ENCODE assay signal across 8 mouse cellular contexts in genomic region chr16:74412471-74413291, GRCm38 (mm10). TPM values are rescaled to one million over a fixed set of nuclear protein-coding genes. Genes with fewer than 3 reads are reported as not detected.
DNase-seq lines count a peak whose midpoint lies in the region; ATAC-seq lines count a peak whose summit lies in the region.
"Had no signal": no experiment of that assay in that cellular context is flagged by ENCODE, and none has a peak within 500 bp of the region (broad histone marks: within the 10 kb centered on the region; RNA-seq: fewer than 3 reads in every experiment).

No protein-coding gene starts in this region.

- H3K9me3 ChIP-seq in embryonic facial prominence, embryonic 14.5 days (ENCODE audit: control insufficient read depth, low read length), result no peaks in the 10 kb centered on the region
- H3K9me3 ChIP-seq in heart, embryonic 15.5 days (replicated peaks), result no peaks in the 10 kb centered on the region
- no peaks in the 10 kb centered on the region for H3K9me3 ChIP-seq in liver, embryonic 12.5 days (replicated peaks)
- H3K9me3 ChIP-seq in neural tube, embryonic 13.5 days, result no peaks in the 10 kb centered on the region

- ATAC-seq in embryonic facial prominence, embryonic 14.5 days (ENCODE audit: low read depth), result peak; percentile 31
- ATAC-seq in heart, embryonic 15.5 days (replicated peaks; ENCODE audit: insufficient number of reproducible peaks, insufficient read depth, low FRiP score, low read depth), result no peak; the same call in 1 of the 2 replicates
- ATAC-seq in liver, embryonic 12.5 days, result no peak
- peak; percentile 46 for ATAC-seq in neural tube, embryonic 13.5 days (ENCODE audit: low read depth)

- no peaks in the 10 kb centered on the region for H3K36me3 ChIP-seq in embryonic facial prominence, embryonic 14.5 days (ENCODE audit: control insufficient read depth, insufficient read depth, low read length)
- H3K36me3 ChIP-seq in heart, embryonic 15.5 days, result no peaks in the 10 kb centered on the region
- no peaks in the 10 kb centered on the region for H3K36me3 ChIP-seq in liver, embryonic 12.5 days
- H3K36me3 ChIP-seq in neural tube, embryonic 13.5 days, result no peaks in the 10 kb centered on the region

- 0% methylated on average over 20 of the region's 20 CpGs for WGBS in embryonic facial prominence, embryonic 14.5 days
- WGBS in heart, embryonic 15.5 days, result under 1% methylated on average over 20 of the region's 20 CpGs
- WGBS in liver, embryonic 12.5 days (ENCODE audit: insufficient replicate concordance), result 2% methylated on average over 20 of the region's 20 CpGs
- under 1% methylated on average over 20 of the region's 20 CpGs for WGBS in neural tube, embryonic 13.5 days

- H3K4me3 ChIP-seq in embryonic facial prominence, embryonic 14.5 days (ENCODE audit: low read depth, low read length), result peak overlapping the region; percentile 50
- peak overlapping the region; percentile 69 for H3K4me3 ChIP-seq in heart, embryonic 15.5 days
- peak overlapping the region; percentile 50 for H3K4me3 ChIP-seq in liver, embryonic 12.5 days
- H3K4me3 ChIP-seq in neural tube, embryonic 13.5 days, result peak overlapping the region; percentile 60
- H3K4me3 ChIP-seq: erythroblast, embryonic 14.5 days had no signal

- DNase-seq in cerebellum, adult 18-20 months, result peak; percentile 24 to 53
- peak; percentile 90 for DNase-seq in embryonic facial prominence, embryonic 14.5 days (ENCODE audit: low spot score)
- DNase-seq in kidney, postnatal 10 days, result peak; percentile 47
- DNase-seq in spleen, adult 12 weeks (ENCODE audit: low spot score), result no peak

- H3K4me2 ChIP-seq in embryonic facial prominence, embryonic 14.5 days (ENCODE audit: low read depth, low read length), result peak overlapping the region; percentile 87
- peak overlapping the region; percentile 97 for H3K4me2 ChIP-seq in heart, embryonic 15.5 days
- H3K4me2 ChIP-seq in liver, embryonic 12.5 days, result peak overlapping the region; percentile 63
- peak overlapping the region; percentile 83 for H3K4me2 ChIP-seq in neural tube, embryonic 13.5 days

- H3K27me3 ChIP-seq in embryonic facial prominence, embryonic 14.5 days (replicated peaks; ENCODE audit: control insufficient read depth, insufficient read depth, low read length), result no peaks in the 10 kb centered on the region
- H3K27me3 ChIP-seq in heart, embryonic 15.5 days, result peaks cover 19% of the 10 kb centered on the region; the same call in 1 of the 2 replicates
- H3K27me3 ChIP-seq in liver, embryonic 12.5 days (replicated peaks), result peaks cover 32% of the 10 kb centered on the region
- no peaks in the 10 kb centered on the region for H3K27me3 ChIP-seq in neural tube, embryonic 13.5 days

- peak overlapping the region; percentile 71 for H3K9ac ChIP-seq in embryonic facial prominence, embryonic 14.5 days (ENCODE audit: low read depth, low read length)
- H3K9ac ChIP-seq in heart, embryonic 15.5 days, result 0 out of 2 replicates have a peak overlapping the region, but pooled peaks have one; percentile 2
- H3K9ac ChIP-seq in liver, embryonic 12.5 days, result no peak overlapping the region
- peak overlapping the region; percentile 79 for H3K9ac ChIP-seq in neural tube, embryonic 13.5 days

- no peaks in the 10 kb centered on the region; the same call in 1 of the 2 replicates for H3K4me1 ChIP-seq in embryonic facial prominence, embryonic 14.5 days (ENCODE audit: control insufficient read depth, insufficient read depth, low read length)
- peaks cover 19% of the 10 kb centered on the region for H3K4me1 ChIP-seq in heart, embryonic 15.5 days (replicated peaks)
- no peaks in the 10 kb centered on the region for H3K4me1 ChIP-seq in liver, embryonic 12.5 days
- peaks cover 22% of the 10 kb centered on the region for H3K4me1 ChIP-seq in neural tube, embryonic 13.5 days (replicated peaks)

- peak overlapping the region; percentile 84 for H3K27ac ChIP-seq in embryonic facial prominence, embryonic 14.5 days (replicated peaks; ENCODE audit: low read depth, low read length)
- H3K27ac ChIP-seq in heart, embryonic 15.5 days, result no peak overlapping the region
- H3K27ac ChIP-seq in liver, embryonic 12.5 days, result no peak overlapping the region
- H3K27ac ChIP-seq in neural tube, embryonic 13.5 days (replicated peaks), result peak overlapping the region; percentile 94

RNA-seq across cellular contexts. Expression of gene Robo2, which starts 1.1 kb away (rescaled TPM):
- polyA plus RNA-seq in embryonic facial prominence, embryonic 14.5 days (2014; fragmentation: Nextera tagmentation; extraction: Ambion mirVana), result 56.8 and 69.3 TPM in 2 replicates
- polyA plus RNA-seq in heart, embryonic 15.5 days (2015; fragmentation: Nextera tagmentation; extraction: Ambion mirVana), result 7.1 and 9.1 TPM in 2 replicates
- 12.1 and 12.5 TPM in 2 replicates for polyA plus RNA-seq in liver, embryonic 12.5 days (2016; fragmentation: Nextera tagmentation; extraction: Ambion mirVana)
- 83.9 and 90.4 TPM in 2 replicates for polyA plus RNA-seq in neural tube, embryonic 13.5 days (2015; fragmentation: Nextera tagmentation; extraction: Ambion mirVana)
- polyA plus RNA-seq: erythroblast, embryonic 14.5 days had no signal

Comparison
In these comparisons a context has a peak if more than half of its experiments do, and no peak if none do; other contexts are left out.
1. ATAC-seq: peak in embryonic facial prominence, embryonic 14.5 days (single experiment) and neural tube, embryonic 13.5 days (single experiment); none in heart, embryonic 15.5 days (single experiment) and liver, embryonic 12.5 days (single experiment).
2. H3K27ac ChIP-seq: peak in embryonic facial prominence, embryonic 14.5 days (single experiment) and neural tube, embryonic 13.5 days (single experiment); none in heart, embryonic 15.5 days (single experiment) and liver, embryonic 12.5 days (single experiment).
3. Peak in every context shown above with its lines, with median percentiles within 50 percentile points of each other: H3K4me2 ChIP-seq and H3K4me3 ChIP-seq.